Comparison of ENCODE assay signal across 9 mouse cellular contexts in genomic region chr16:32509066-32509942, GRCm38 (mm10). TPM values are rescaled to one million over a fixed set of nuclear protein-coding genes. Genes with fewer than 3 reads are reported as not detected.
A peak's percentile ranks its signal among the peaks of the same experiment; 100 is the strongest.
DNase-seq lines count a peak whose midpoint lies in the region; ATAC-seq and TF ChIP-seq lines count a peak whose summit lies in the region.
"Had no signal": no experiment of that assay in that cellular context is flagged by ENCODE, and none has a peak within 500 bp of the region (broad histone marks: within the 10 kb centered on the region; RNA-seq: fewer than 3 reads in every experiment).

No protein-coding gene starts in this region.

- H3K4me3 ChIP-seq in forebrain, postnatal 0 days (ENCODE audit: low read depth, low read length): no peak overlapping the region
- H3K4me3 ChIP-seq in intestine, embryonic 16.5 days (ENCODE audit: low read length): no peak overlapping the region
- no peak overlapping the region for H3K4me3 ChIP-seq in olfactory bulb, adult 2 months (ENCODE audit: insufficient read depth, low read depth, low read length)

- H3K4me2 ChIP-seq in forebrain, postnatal 0 days (ENCODE audit: low read depth): no peak overlapping the region
- H3K4me2 ChIP-seq in intestine, embryonic 16.5 days (ENCODE audit: low read depth, low read length): peak overlapping the region; percentile 17

- peak; percentile 82 to 87 for DNase-seq in cerebellum, postnatal 14 days
- DNase-seq in cerebellum, adult 11-12 months: no peak
- DNase-seq in MN1 (ENCODE audit: low spot score): peak; percentile 22
- no peak for DNase-seq in forebrain, postnatal 0 days
- DNase-seq in right cerebral cortex, postnatal 14 days: no peak
- no peak for DNase-seq in Muller cell, postnatal 12 days (ENCODE audit: inconsistent ontology term)

- no peaks in the 10 kb centered on the region for H3K36me3 ChIP-seq in forebrain, postnatal 0 days (ENCODE audit: insufficient read depth)
- no peaks in the 10 kb centered on the region for H3K36me3 ChIP-seq in intestine, embryonic 16.5 days (ENCODE audit: control insufficient read depth, insufficient read depth, low read length)

- no peaks in the 10 kb centered on the region for H3K27me3 ChIP-seq in forebrain, postnatal 0 days (ENCODE audit: insufficient read depth, low read length)
- no peaks in the 10 kb centered on the region for H3K27me3 ChIP-seq in intestine, embryonic 16.5 days (replicated peaks; ENCODE audit: control insufficient read depth, insufficient read depth, low read length)

- H3K9ac ChIP-seq in forebrain, postnatal 0 days: no peak overlapping the region
- H3K9ac ChIP-seq in intestine, embryonic 16.5 days (ENCODE audit: low read depth, low read length): peak overlapping the region; percentile 30; the same call in 1 of the 2 replicates

- 0 out of 2 replicates have a peak overlapping the region, but pooled peaks have one; percentile 15 for H3K27ac ChIP-seq in forebrain, postnatal 0 days (ENCODE audit: low read depth, low read length)
- peak overlapping the region; percentile 90 for H3K27ac ChIP-seq in intestine, embryonic 16.5 days (ENCODE audit: low read length)
- H3K27ac ChIP-seq in olfactory bulb, adult 2 months (ENCODE audit: insufficient read depth, low read depth, low read length): 0 out of 2 replicates have a peak overlapping the region, but pooled peaks have one; percentile 12

- TF ChIP-seq CTCF in forebrain, postnatal 0 days (IDR thresholded peaks at IDR 0.05; ENCODE audit: low read depth): no peak
- TF ChIP-seq CTCF in olfactory bulb, adult 2 months (IDR thresholded peaks at IDR 0.05; ENCODE audit: insufficient read depth, low read depth, low read length): no peak

- no peaks in the 10 kb centered on the region for H3K9me3 ChIP-seq in forebrain, postnatal 0 days (ENCODE audit: low read length)
- H3K9me3 ChIP-seq in intestine, embryonic 16.5 days (ENCODE audit: control insufficient read depth, low read length): no peaks in the 10 kb centered on the region

- 55% methylated on average over 9 of the region's 9 CpGs for WGBS in forebrain, postnatal 0 days
- WGBS in intestine, embryonic 16.5 days: 39% methylated on average over 9 of the region's 9 CpGs
- 53% methylated on average over 9 of the region's 9 CpGs for WGBS in olfactory bulb, adult 2 months

- no peaks in the 10 kb centered on the region for H3K4me1 ChIP-seq in forebrain, postnatal 0 days (ENCODE audit: insufficient read depth)
- peaks cover 33% of the 10 kb centered on the region for H3K4me1 ChIP-seq in intestine, embryonic 16.5 days (ENCODE audit: control insufficient read depth, insufficient read depth, low read length)
- peaks cover 33% of the 10 kb centered on the region for H3K4me1 ChIP-seq in olfactory bulb, adult 2 months (ENCODE audit: control insufficient read depth, insufficient read depth, low read length)

- peak; percentile 42; the same call in 1 of the 2 replicates for ATAC-seq in forebrain, postnatal 0 days
- ATAC-seq in intestine, embryonic 16.5 days: peak; percentile 95

- TF ChIP-seq POLR2A in olfactory bulb, adult 2 months (IDR thresholded peaks at IDR 0.05; ENCODE audit: insufficient read depth, low read depth, low read length): no peak

RNA-seq across cellular contexts. Expression of gene Zdhhc19, which starts 13.2 kb away (rescaled TPM):
- not detected in 2 replicates for total RNA-seq in forebrain, postnatal 0 days (2014; rRNA removed)
- 0.24 TPM in 1 of 2 replicates, not detected in the other for polyA plus RNA-seq in forebrain, postnatal 0 days (2015; fragmentation: Nextera tagmentation; extraction: Ambion mirVana)
- 2.1 and 3.0 TPM in 2 replicates for polyA plus RNA-seq in intestine, embryonic 16.5 days (2015; fragmentation: Nextera tagmentation; extraction: Ambion mirVana)
- not detected in 2 replicates for polyA plus RNA-seq in olfactory bulb, adult 2 months (2012; ENCODE audit: insufficient read depth, insufficient read length, low replicate concordance, missing spikeins)
- total RNA-seq: heart, postnatal 36 days had no signal

RNA-seq across cellular contexts. Expression of gene Slc51a, which starts 21.6 kb away (rescaled TPM):
- total RNA-seq in forebrain, postnatal 0 days (2014; rRNA removed): not detected in 2 replicates
- 0.13 and 0.25 TPM in 2 replicates for polyA plus RNA-seq in forebrain, postnatal 0 days (2015; fragmentation: Nextera tagmentation; extraction: Ambion mirVana)
- polyA plus RNA-seq in intestine, embryonic 16.5 days (2015; fragmentation: Nextera tagmentation; extraction: Ambion mirVana): 157 and 177 TPM in 2 replicates
- not detected in 2 replicates for polyA plus RNA-seq in olfactory bulb, adult 2 months (2012; ENCODE audit: insufficient read depth, insufficient read length, low replicate concordance, missing spikeins)

Comparison
In these comparisons a context has a peak if more than half of its experiments do, and no peak if none do; other contexts are left out.
1. DNase-seq: peak in cerebellum, postnatal 14 days (2 of 2) and MN1 (single experiment); none in cerebellum, adult 11-12 months (single experiment), forebrain, postnatal 0 days (single experiment), right cerebral cortex, postnatal 14 days (single experiment) and Muller cell, postnatal 12 days (single experiment).
2. H3K27ac ChIP-seq: peak in every context shown above with its lines; median percentile 90 in intestine, embryonic 16.5 days; 15 in forebrain, postnatal 0 days; 12 in olfactory bulb, adult 2 months.
3. RNA of gene Slc51a, which starts 21.6 kb away (polyA plus RNA-seq): 157 to 177 TPM in intestine, embryonic 16.5 days; 0.13 to 0.25 TPM in forebrain, postnatal 0 days and not detected in olfactory bulb, adult 2 months; every median in the first group is over 100 times any median in the second.